Mouse (Mus musculus): Measurements from ENCODE around the gene Lztr1. TPM values are rescaled to one million over a fixed set of nuclear protein-coding genes. Genes with fewer than 3 reads are reported as not detected.
"Not testable (repeated sequence)": the region's sequence is repeated elsewhere in the genome, so short reads cannot be mapped to it uniquely, and the experiment has no call there.

The Lztr1 gene
- polyA plus RNA-seq, 1 experiment from 2014 or later = 156 TPM

DNA sequence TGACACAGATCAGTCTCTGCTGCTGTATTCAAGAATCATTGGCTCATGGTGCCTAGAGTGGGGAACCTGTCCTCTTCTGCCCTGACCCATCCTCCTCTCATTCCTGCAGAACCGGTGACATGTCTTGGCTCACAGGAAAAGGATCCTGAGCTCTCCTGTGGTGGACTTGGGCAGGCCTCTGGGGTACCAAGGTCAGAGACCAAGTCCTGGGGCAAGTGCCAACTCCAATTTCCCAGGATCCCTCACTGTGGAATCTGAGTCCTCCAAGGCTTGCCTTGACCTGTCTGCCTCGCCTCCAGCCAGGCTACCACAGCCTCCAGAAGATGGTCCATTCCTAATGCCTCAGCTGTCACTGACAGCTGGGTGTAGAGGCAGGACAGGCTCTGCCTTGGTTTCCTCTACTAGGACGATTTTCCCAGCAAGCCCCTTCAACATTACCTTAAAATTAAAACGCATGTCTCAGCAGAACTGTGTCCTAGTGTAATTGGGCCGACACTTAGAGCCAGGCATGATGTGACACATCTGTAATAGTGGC, 1.4 kb upstream of the Lztr1 start:
- TF ChIP-seq CTCF (IDR thresholded peaks at IDR 0.05) = no peak
- DNase-seq (ENCODE audit: low read depth, low spot score) (no peak), ATAC-seq (no peak)
- ChIA-PET POLR2A (interaction anchor here (1.2 kb wide), 1 partner anchor 11 kb away, joined by 6 read pairs; no protein-coding TSS in a partner anchor), CTCF (interaction anchor here (0.8 to 3.9 kb wide), 3 partner anchors 8 to 47 kb away, joined by 3 to 23 read pairs (median 4); no protein-coding TSS in a partner anchor)
- in situ Hi-C loops (cut with MboI; ENCODE audit: low pct_unique_long_range_greater_than_20kb) = no loop called here
- no peaks in the 10 kb centered on the region for H3K27me3 ChIP-seq

DNA sequence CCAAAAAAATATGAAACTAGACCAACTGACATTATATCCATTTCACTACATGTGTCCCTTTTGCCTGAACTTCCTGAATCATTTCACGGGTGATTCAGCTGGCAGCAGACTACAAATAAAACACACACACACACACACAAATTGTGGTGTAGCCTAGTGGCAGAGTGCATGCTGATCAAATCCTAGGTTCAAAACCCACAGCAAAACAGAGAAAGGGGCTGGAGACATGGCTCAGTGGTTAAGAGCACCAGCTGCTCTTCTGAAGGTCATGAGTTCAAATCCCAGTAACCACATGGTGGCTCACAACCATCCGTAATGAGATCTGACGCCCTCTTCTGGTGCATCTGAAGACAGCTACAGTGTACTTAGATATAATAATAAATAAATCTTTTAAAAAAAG, 457 bp upstream of the Lztr1 start:
- DNase-seq (ENCODE audit: low read depth, low spot score); ATAC-seq; in situ Hi-C loops (cut with MboI; ENCODE audit: low pct_unique_long_range_greater_than_20kb); H3K27me3 ChIP-seq: not testable (repeated sequence)
- CTCF ChIA-PET = interaction anchor here (0.8 to 3.9 kb wide), 3 partner anchors 9 to 34 kb away, joined by 3 to 23 read pairs (median 4); no protein-coding TSS in a partner anchor
- POLR2A ChIA-PET = interaction anchor here (1.2 to 2.7 kb wide), 2 partner anchors 12 to 22 kb away, joined by 6 to 10 read pairs; partner anchors contain the start of gene Thap7

DNA sequence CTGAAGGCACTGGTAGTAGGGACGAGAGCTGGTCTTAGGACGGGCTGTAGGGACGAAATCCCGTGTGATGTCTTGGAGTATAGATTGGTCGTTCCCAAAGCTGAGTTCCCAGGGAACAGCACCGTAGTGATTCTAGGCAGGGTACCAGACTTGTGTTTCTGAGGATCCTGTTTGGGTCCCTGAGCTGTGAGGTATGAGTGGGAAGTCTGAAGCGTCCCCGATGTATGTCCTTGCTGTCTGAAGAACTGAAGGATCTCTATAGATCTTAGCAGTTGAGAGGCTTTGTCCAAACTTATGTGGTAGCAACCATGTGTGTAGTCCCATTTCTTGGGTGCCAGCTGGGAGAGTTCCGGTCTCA, 731 bp downstream of the Lztr1 start:
- TF ChIP-seq CTCF (IDR thresholded peaks at IDR 0.05) = no peak
- in situ Hi-C loops (cut with MboI; ENCODE audit: low pct_unique_long_range_greater_than_20kb) = no loop called here
- CTCF ChIA-PET = interaction anchor here (1.3 to 3.9 kb wide), 3 partner anchors 10 to 36 kb away, joined by 3 to 23 read pairs (median 4); no protein-coding TSS in a partner anchor
- POLR2A ChIA-PET = interaction anchor here (1.0 to 2.7 kb wide), 3 partner anchors 10 to 21 kb away, joined by 3 to 10 read pairs (median 4); partner anchors contain the start of gene Thap7
- H3K27me3 ChIP-seq = no peaks in the 10 kb centered on the region
- ATAC-seq (no peak), DNase-seq (ENCODE audit: low read depth, low spot score) (no peak)

DNA sequence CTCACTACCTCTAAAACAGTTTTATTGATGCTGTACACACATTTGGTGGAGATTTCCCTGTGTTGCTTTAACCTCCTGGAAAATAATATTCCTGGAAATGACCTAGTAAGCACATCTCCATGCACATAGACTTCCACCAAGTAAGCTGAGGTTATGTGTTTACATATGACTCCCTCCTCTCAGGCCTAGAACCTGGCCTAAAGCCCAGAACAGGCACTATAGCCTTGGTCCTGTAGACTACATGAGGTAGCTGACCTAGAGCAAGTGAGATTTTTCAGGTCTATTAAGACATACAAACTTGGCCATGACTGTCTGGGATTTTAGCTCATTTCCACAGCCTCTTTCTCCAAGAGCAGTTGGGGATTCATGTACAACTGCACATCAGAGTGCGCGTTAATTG, 1.7 kb downstream of the Lztr1 start:
- in situ Hi-C loops (cut with MboI; ENCODE audit: low pct_unique_long_range_greater_than_20kb) = no loop called here
- CTCF ChIA-PET = interaction anchor here (1.0 to 3.9 kb wide), 3 partner anchors 8 to 36 kb away, joined by 3 to 23 read pairs (median 5); no protein-coding TSS in a partner anchor
- no peak for TF ChIP-seq CTCF (IDR thresholded peaks at IDR 0.05)
- POLR2A ChIA-PET = interaction anchor here (2.7 kb wide), 1 partner anchor 20 kb away, joined by 10 read pairs; the partner anchor contains the start of gene Thap7
- DNase-seq (ENCODE audit: low read depth, low spot score) = no peak
- no peak for ATAC-seq
- H3K27me3 ChIP-seq = no peaks in the 10 kb centered on the region

DNA sequence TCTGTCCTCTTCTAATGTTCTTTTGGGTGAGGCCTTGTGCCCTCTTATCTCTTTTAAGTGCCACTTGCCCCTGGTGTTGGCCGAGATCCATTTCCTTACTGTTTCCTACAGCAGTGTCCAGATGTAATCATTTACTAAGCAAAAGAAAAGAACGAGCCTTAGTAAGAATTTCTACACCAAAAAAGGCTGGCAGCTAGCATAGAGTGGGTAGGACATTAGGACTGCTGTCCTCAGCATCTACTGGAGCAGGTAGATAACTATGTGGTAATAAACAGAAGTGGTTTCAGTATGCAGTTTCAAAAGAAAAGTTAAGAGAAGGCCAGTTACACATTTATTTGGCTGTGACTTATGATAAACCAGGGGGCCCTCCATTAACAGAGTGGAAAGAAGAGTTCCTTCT, 2.2 kb downstream of the Lztr1 start:
- in situ Hi-C loops (cut with MboI; ENCODE audit: low pct_unique_long_range_greater_than_20kb) = no loop called here
- ChIA-PET POLR2A (interaction anchor here (2.7 kb wide), 1 partner anchor 19 kb away, joined by 10 read pairs; the partner anchor contains the start of gene Thap7), CTCF (interaction anchor here (1.0 to 1.1 kb wide), 2 partner anchors 8 to 37 kb away, joined by 3 to 5 read pairs; no protein-coding TSS in a partner anchor)
- no peak for TF ChIP-seq CTCF (IDR thresholded peaks at IDR 0.05)
- ATAC-seq = no peak
- no peak for DNase-seq (ENCODE audit: low read depth, low spot score)
- H3K27me3 ChIP-seq = no peaks in the 10 kb centered on the region

DNA sequence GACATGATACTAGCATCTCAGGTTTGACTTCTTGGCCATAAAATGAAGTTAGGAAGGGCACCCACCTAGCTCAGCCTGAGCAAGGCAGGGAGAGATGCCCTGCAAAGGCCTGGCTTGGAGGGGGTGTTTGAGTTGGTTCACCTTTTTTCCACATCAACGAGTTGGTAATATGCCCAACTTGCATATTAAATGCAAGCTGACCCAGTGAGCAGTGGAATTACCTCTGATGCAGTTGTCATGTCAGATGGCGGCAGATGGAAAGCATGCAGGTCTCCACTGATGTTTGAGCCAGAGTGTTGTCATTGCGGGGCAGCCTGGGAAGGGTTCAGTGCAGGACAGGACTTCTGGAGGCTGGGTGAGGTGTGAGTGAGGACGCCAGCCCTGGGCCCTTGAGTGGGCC, 2.9 kb downstream of the Lztr1 start:
- in situ Hi-C loops (cut with MboI; ENCODE audit: low pct_unique_long_range_greater_than_20kb) = no loop called here
- CTCF ChIA-PET = interaction anchor here (1.1 kb wide), 1 partner anchor 37 kb away, joined by 3 read pairs; no protein-coding TSS in a partner anchor
- POLR2A ChIA-PET = no interaction called here
- ATAC-seq (no peak), DNase-seq (ENCODE audit: low read depth, low spot score) (no peak)
- TF ChIP-seq CTCF (IDR thresholded peaks at IDR 0.05) = no peak
- H3K27me3 ChIP-seq = no peaks in the 10 kb centered on the region

DNA sequence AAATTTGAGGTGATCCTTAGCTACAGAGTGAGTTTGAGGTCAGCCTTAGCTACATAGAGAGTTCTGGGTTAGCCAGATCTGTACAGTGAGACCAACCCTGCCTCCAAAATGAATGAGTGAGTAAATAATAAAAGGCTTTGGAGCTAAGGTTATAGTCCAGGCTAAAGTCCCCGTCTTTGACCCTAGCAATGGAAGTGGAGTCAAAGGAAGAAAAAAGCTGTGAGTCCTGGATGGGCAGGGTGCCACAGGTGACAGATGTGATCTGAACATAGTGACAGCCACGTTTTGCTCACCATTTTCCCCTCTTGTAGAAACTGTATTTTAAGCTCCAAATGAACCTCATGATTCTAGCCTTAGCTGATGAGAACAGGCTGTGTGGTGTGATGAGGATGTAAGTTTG, 10.4 kb downstream of the Lztr1 start:
- CTCF ChIA-PET = interaction anchor here (1.1 to 2.1 kb wide), 4 partner anchors 9 to 45 kb away, joined by 3 to 11 read pairs (median 6); no protein-coding TSS in a partner anchor
- DNase-seq (ENCODE audit: low read depth, low spot score) = no peak
- H3K27me3 ChIP-seq = no peaks in the 10 kb centered on the region
- no peak for ATAC-seq
- POLR2A ChIA-PET = interaction anchor here (1.3 kb wide), 1 partner anchor 10 kb away, joined by 3 read pairs; no protein-coding TSS in a partner anchor
- no peak for TF ChIP-seq CTCF (IDR thresholded peaks at IDR 0.05)
- in situ Hi-C loops (cut with MboI; ENCODE audit: low pct_unique_long_range_greater_than_20kb) = no loop called here

DNA sequence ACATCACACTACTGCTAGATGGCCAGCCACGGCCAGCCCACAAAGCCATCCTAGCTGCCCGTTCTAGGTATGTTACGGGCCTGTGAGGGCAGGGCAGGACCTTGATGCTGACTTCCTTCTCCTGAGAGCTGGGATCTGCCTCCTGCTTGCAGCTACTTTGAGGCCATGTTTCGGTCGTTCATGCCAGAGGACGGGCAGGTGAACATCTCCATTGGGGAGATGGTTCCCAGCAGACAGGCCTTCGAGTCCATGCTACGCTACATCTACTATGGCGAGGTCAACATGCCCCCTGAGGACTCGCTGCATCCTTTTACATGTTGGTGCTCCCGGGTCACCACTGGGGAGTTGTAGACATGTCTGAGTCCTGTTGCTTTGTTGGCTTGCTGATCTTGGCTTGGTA, 15.7 kb downstream of the Lztr1 start:
- ChIA-PET POLR2A (no interaction called here), CTCF (no interaction called here)
- TF ChIP-seq CTCF (IDR thresholded peaks at IDR 0.05) = no peak
- ATAC-seq (no peak), DNase-seq (ENCODE audit: low read depth, low spot score) (no peak)
- no peaks in the 10 kb centered on the region for H3K27me3 ChIP-seq
- in situ Hi-C loops (cut with MboI; ENCODE audit: low pct_unique_long_range_greater_than_20kb) = no loop called here

DNA sequence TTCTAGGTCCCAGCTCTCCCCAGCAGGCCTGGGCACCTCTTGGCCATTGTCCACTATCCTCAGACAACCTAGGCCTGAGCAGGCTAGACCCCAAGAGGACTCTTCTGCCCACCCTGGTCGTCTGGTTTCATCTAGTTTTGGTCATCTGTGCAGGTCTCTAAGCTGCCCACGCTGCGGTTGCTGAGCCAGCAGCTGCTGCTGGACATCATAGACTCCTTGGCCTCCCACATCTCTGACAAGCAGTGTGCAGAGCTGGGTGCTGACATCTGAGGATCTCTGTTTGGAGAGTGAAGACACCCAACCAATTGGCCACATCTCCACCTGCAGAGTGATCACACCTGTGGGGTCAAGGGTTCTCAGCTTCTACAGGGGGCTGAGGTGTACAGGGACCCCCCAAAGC, 17.0 kb downstream of the Lztr1 start:
- in situ Hi-C loops (cut with MboI; ENCODE audit: low pct_unique_long_range_greater_than_20kb) = no loop called here
- ATAC-seq (no peak), DNase-seq (ENCODE audit: low read depth, low spot score) (no peak)
- ChIA-PET POLR2A (no interaction called here), CTCF (interaction anchor here (1.1 kb wide), 1 partner anchor 50 kb away, joined by 3 read pairs; no protein-coding TSS in a partner anchor)
- TF ChIP-seq CTCF (IDR thresholded peaks at IDR 0.05) = no peak
- H3K27me3 ChIP-seq = no peaks in the 10 kb centered on the region

DNA sequence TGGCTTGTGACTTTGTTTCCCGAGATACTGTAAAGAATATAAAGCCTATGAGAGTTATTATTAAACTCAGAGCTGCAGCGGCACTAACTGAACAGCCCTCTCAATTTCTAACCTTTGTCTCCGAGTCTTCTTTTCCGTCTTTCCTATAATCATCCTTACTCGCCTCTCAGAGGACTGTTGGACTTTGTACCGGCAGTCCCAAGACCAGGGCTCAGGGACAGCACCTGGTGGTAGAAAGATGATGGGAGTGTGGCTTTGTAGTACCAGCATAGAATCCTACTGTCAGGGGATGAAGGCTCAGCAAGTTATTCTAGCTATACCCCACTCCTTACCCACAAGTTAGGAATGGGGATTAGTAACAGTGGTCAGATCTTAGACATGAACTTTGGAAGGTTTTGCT, 17.7 kb downstream of the Lztr1 start:
- no peaks in the 10 kb centered on the region for H3K27me3 ChIP-seq
- POLR2A ChIA-PET = no interaction called here
- DNase-seq (ENCODE audit: low read depth, low spot score) = no peak
- CTCF ChIA-PET = no interaction called here
- in situ Hi-C loops (cut with MboI; ENCODE audit: low pct_unique_long_range_greater_than_20kb) = no loop called here
- no peak for TF ChIP-seq CTCF (IDR thresholded peaks at IDR 0.05)
- no peak for ATAC-seq

DNA sequence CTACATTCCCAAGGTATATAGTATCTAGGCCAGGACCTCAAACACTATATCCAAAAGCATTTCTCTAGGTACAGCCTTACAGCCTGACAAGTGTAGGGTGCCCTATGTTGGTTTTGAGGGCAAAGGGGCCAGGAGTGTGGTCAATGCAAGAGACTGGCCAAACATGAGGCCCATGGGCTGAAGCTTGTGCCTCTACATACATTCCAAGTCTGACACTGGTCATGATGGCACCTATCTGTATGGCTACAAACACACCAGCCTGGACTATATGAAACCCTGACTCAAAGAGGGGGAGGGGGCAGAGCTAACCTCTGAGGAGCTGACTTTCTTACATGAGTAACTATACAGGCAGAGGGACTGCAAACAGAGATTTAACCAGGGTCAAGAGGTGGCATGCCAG, 19.1 kb downstream of the Lztr1 start:
- no peak for TF ChIP-seq CTCF (IDR thresholded peaks at IDR 0.05)
- ATAC-seq (no peak), DNase-seq (ENCODE audit: low read depth, low spot score) (no peak)
- ChIA-PET POLR2A (interaction anchor here (0.9 to 1.3 kb wide), 2 partner anchors 10 to 35 kb away, joined by 3 to 6 read pairs; no protein-coding TSS in a partner anchor), CTCF (interaction anchor here (3.3 kb wide), 1 partner anchor 9 kb away, joined by 11 read pairs; no protein-coding TSS in a partner anchor)
- in situ Hi-C loops (cut with MboI; ENCODE audit: low pct_unique_long_range_greater_than_20kb) = no loop called here
- no peaks in the 10 kb centered on the region for H3K27me3 ChIP-seq

All from Patski (cell line).